Mouse (Mus musculus) G1E (cell line): ENCODE results near the gene Ppp2r5c. TPM values are rescaled to one million over a fixed set of nuclear protein-coding genes. Genes with fewer than 3 reads are reported as not detected.

Experiments used
- ATAC-seq: 2 replicates; pipeline ENCODE4 v1.8.0; 2016; ENCODE audit warnings: mild to moderate bottlenecking; ENCODE audit not compliant: insufficient number of reproducible peaks, poor library complexity, low FRiP score, severe bottlenecking; ENCODE audit errors: extremely low read depth
- DNase-seq: peaks from one replicate; pipeline ENCODE4 v3.0.0; 2012; ENCODE audit warnings: low spot score
- H3K27me3 ChIP-seq: 2 replicates; pipeline ENCODE4 v1.6.1; 2012; ENCODE audit warnings: mild to moderate bottlenecking, low read length, inconsistent platforms; ENCODE audit not compliant: insufficient read depth
- H3K36me3 ChIP-seq: replicated peaks from 2 replicates; pipeline ENCODE3; 2012; ENCODE audit warnings: mild to moderate bottlenecking, inconsistent platforms
- H3K4me1 ChIP-seq: 2 replicates; pipeline ENCODE4 v1.6.1; 2012; ENCODE audit warnings: low read depth, low read length, inconsistent platforms, mixed read lengths; ENCODE audit not compliant: insufficient read depth
- H3K4me3 ChIP-seq: 2 replicates; pipeline ENCODE4 v1.5.1; 2012; ENCODE audit warnings: low read depth, mild to moderate bottlenecking, inconsistent platforms, low read length, moderate library complexity, mixed read lengths
- H3K9me3 ChIP-seq: replicated peaks from 2 replicates; pipeline ENCODE4 v1.6.1; 2012; ENCODE audit warnings: inconsistent platforms
- CTCF ChIP-seq: IDR thresholded peaks from 2 replicates; pipeline ENCODE4 v1.5.1; 2012; ENCODE audit warnings: low read depth, low read length, inconsistent platforms, mixed read lengths
- GATA1 ChIP-seq: IDR thresholded peaks from 2 replicates; pipeline ENCODE4 v1.6.1; 2012; ENCODE audit warnings: borderline replicate concordance, low read length, inconsistent platforms, mixed read lengths
- GATA2 ChIP-seq: IDR thresholded peaks from 2 replicates; pipeline ENCODE4 v1.6.1; 2012; ENCODE audit warnings: low read depth, low read length, inconsistent platforms, borderline replicate concordance
- POLR2AphosphoS5 ChIP-seq: IDR thresholded peaks from 2 replicates; pipeline ENCODE4 v1.6.1; 2012; ENCODE audit warnings: low read depth, low read length, inconsistent platforms; ENCODE audit not compliant: insufficient replicate concordance
- TAL1 ChIP-seq: conservative IDR thresholded peaks from 2 replicates; pipeline ENCODE4 v1.6.1; 2012; ENCODE audit warnings: low read depth, low read length, inconsistent platforms, mixed read lengths
- polyA plus RNA-seq: library from polyadenylated mRNA; stranded (reverse); fragments of >175 nt; gene quantifications from 2 replicates; pipeline ENCODE4 v1.2.3, GENCODE M21; 2012
- total RNA-seq, 2 experiments: library from RNA; stranded (forward) in 1 of 2; stranded (reverse) in 1 of 2; fragments of 200-1000 nt in 1 of 2; fragments of >200 nt in 1 of 2; fragmentation: Nextera tagmentation in 1 of 2; gene quantifications; 2 replicates each; pipeline ENCODE4 v1.2.3; 2014 to 2017

The Ppp2r5c gene
- total and polyA plus RNA-seq, 3 experiments: 30.6 to 282 (median 192) TPM

DNA sequence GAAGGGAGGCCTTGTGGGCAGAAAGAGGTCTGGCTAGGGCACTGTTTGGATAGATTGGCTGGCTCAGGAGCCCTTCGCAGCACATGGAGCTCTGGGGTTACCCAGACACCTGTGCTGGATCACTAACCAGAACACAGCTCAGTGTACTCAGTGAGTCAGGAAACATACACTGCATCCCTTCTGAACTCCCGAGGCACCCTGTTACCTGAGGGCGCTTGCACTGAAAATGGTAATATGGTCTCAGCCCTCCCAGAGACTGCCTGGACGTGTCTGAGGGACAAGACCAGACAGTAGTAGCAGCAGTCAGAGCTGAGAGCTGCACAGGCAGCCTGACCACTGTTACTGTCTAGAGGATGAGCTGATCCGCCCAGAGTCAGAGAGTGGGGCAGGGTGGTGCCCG, 85.8 kb downstream of the Ppp2r5c start:
- peaks cover 70% of the 10 kb centered on the region for H3K36me3 ChIP-seq
- H3K4me1 ChIP-seq: peaks cover 9% of the 10 kb centered on the region
- H3K27me3 ChIP-seq: no peaks in the 10 kb centered on the region
- ATAC-seq (no peak), DNase-seq (no peak)
- H3K9me3 ChIP-seq: no peaks in the 10 kb centered on the region
- TF ChIP-seq POLR2AphosphoS5: no peak
- TF ChIP-seq GATA1: no peak
- no peak for TF ChIP-seq TAL1
- TF ChIP-seq CTCF: no peak
- TF ChIP-seq GATA2: no peak
- no peak overlapping the region for H3K4me3 ChIP-seq

DNA sequence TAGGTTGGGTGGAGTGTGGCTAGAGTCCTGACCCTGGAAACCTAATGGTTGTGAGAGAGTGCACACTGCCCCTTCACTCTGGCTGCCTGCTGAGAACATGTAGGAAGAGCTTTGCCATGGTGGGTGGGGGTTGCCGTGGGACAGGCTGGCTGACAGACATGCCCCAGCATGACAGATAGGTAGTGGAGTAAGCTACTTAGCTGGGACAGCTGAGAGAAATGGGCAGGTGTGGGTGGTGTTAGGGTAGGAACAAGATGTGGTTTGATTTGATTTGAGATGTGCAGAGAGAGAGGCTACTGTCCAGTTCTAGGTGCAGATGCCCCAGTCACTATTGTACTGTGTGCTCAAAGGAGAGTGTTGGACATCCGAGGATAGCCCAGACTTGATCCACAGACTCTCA, 86.2 kb downstream of the Ppp2r5c start:
- ATAC-seq (no peak), DNase-seq (no peak)
- H3K4me1 ChIP-seq: peaks cover 9% of the 10 kb centered on the region
- H3K9me3 ChIP-seq: no peaks in the 10 kb centered on the region
- H3K4me3 ChIP-seq: no peak overlapping the region
- no peaks in the 10 kb centered on the region for H3K27me3 ChIP-seq
- TF ChIP-seq TAL1 (no peak), POLR2AphosphoS5 (no peak), CTCF (no peak), GATA1 (no peak), GATA2 (no peak)
- peaks cover 69% of the 10 kb centered on the region for H3K36me3 ChIP-seq

DNA sequence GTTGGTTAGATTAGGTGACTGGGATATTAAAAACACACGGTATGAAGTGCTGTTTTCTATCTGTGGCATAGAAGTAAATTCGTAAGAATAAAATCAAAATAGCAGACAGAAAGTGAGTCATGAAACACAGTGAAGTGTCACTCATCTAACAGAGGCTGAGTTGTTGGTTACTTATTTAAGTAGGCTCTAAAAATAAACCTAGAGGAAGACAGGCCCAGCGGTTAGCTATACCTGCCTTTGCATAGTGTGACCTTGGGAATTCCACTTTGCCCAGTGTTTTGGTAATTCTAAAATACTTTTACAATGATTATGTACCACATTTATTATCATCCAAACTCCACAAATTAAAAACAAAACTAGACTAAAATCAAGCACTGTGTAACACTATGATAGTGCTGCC, 86.9 kb downstream of the Ppp2r5c start:
- ATAC-seq (no peak), DNase-seq (no peak)
- Histone ChIP-seq H3K9me3 (no peaks in the 10 kb centered on the region), H3K4me1 (peaks cover 9% of the 10 kb centered on the region), H3K4me3 (no peak overlapping the region), H3K27me3 (no peaks in the 10 kb centered on the region), H3K36me3 (peaks cover 72% of the 10 kb centered on the region)
- no peak for TF ChIP-seq POLR2AphosphoS5

DNA sequence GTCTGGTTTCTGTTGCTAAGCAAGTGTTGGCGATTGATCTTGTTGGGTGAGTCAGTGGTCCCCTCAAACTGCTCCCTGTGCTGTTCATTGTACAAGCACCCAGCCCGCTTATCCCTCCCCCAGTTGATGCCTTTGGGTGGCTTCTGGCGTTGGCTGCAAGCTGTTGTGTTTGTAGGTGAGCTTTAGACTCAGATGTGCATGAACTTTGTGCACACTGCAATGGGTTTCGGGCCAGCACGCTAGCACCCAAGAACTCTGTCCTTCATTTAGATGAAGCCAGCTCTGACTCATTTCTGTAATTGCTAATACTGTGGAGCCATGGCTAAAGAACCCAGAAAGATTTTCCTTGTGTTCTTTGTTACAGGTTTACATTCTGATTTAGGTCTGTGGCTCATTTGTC, 88.4 kb downstream of the Ppp2r5c start:
- DNase-seq (no peak), ATAC-seq (no peak)
- peaks cover 9% of the 10 kb centered on the region for H3K4me1 ChIP-seq
- H3K9me3 ChIP-seq: no peaks in the 10 kb centered on the region
- no peak overlapping the region for H3K4me3 ChIP-seq
- H3K27me3 ChIP-seq: no peaks in the 10 kb centered on the region
- TF ChIP-seq POLR2AphosphoS5 (no peak), CTCF (no peak), TAL1 (no peak), GATA2 (no peak), GATA1 (no peak)
- H3K36me3 ChIP-seq: peaks cover 73% of the 10 kb centered on the region

DNA sequence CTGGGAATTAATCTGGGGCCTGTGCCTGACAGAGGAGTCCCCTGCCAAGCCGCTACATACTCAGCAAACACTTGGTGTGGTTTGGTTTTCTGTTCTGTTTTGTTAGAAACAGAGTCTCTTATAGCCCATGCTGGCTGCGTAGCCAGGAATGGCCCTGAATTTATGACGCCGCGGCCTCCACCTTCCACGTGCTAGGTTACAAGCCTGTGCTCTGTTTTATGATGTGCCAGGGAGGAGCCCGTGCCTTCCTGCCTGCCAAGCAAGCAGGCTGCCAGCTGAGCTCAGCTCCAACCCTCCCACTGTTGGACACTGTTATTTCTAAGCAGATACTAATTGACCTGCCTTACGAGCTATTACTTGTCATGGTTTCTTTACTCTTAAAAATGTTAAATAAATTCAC, 90.8 kb downstream of the Ppp2r5c start:
- ATAC-seq: no peak
- no peak overlapping the region for H3K4me3 ChIP-seq
- no peak for DNase-seq
- peaks cover 80% of the 10 kb centered on the region for H3K36me3 ChIP-seq
- no peaks in the 10 kb centered on the region for H3K27me3 ChIP-seq
- no peaks in the 10 kb centered on the region for H3K9me3 ChIP-seq
- peaks cover 7% of the 10 kb centered on the region for H3K4me1 ChIP-seq
- TF ChIP-seq TAL1: no peak

DNA sequence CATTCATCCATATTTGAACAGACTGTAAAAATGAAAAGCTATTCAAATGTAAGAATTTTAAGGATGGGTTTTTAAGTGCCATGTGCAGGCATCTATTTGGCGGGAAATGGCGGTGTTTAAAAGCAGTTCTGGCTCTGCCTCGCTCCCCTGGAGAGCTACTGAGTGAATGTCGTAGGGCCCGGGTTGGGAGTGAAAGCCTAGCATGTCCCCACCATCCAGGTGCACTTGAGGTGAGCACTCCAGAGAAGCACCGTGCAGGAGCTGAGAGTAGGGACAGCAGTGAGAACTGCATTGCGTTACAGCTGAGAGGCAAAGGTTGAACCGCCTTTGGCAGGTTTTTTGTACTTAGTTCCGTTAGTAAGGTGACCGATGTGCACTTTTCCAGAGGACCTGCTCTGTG, 92.4 kb downstream of the Ppp2r5c start:
- Histone ChIP-seq H3K4me1 (0 out of 2 replicates have a peak, but pooled peaks cover 1% of the 10 kb centered on the region), H3K4me3 (no peak overlapping the region), H3K27me3 (no peaks in the 10 kb centered on the region), H3K9me3 (no peaks in the 10 kb centered on the region), H3K36me3 (peaks cover 83% of the 10 kb centered on the region)
- DNase-seq: no peak
- no peak for ATAC-seq
- TF ChIP-seq GATA2 (no peak), GATA1 (no peak), CTCF (no peak), TAL1 (no peak), POLR2AphosphoS5 (no peak)

DNA sequence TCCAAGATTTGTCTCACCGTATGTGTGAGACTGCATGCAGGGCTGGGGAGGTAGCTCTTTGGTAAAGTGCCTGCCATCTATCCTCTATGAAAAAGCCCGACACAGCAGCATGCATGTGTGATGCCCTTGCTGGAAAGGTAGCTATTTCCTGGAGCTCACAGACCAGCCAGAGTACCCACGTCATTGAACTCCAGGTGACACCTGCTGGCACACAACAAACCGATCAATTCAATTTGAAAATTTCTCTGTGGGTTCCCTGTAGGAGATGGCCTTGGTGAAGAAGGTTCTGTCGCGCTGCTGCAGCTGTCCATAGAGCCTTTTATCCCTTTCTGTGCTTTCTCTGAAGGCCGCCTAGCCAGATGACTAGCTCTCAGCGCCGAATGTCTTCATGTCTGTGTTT, 92.9 kb downstream of the Ppp2r5c start:
- ATAC-seq (no peak), DNase-seq (no peak)
- Histone ChIP-seq H3K4me3 (no peak overlapping the region), H3K9me3 (no peaks in the 10 kb centered on the region), H3K4me1 (peaks cover 4% of the 10 kb centered on the region; the same call in 1 of the 2 replicates), H3K27me3 (no peaks in the 10 kb centered on the region), H3K36me3 (peaks cover 86% of the 10 kb centered on the region)
- no peak for TF ChIP-seq CTCF
- no peak for TF ChIP-seq GATA1
- no peak for TF ChIP-seq GATA2
- TF ChIP-seq TAL1: no peak
- TF ChIP-seq POLR2AphosphoS5: no peak
